Mouse (Mus musculus): ENCODE data around the gene Mgam. TPM values are rescaled to one million over a fixed set of nuclear protein-coding genes. Genes with fewer than 3 reads are reported as not detected.
"Not testable (repeated sequence)": the region's sequence is repeated elsewhere in the genome, so short reads cannot be mapped to it uniquely, and the experiment has no call there.

Mgam gene
- polyA plus RNA-seq, 1 experiment from 2014 or later: 0.09 TPM

DNA sequence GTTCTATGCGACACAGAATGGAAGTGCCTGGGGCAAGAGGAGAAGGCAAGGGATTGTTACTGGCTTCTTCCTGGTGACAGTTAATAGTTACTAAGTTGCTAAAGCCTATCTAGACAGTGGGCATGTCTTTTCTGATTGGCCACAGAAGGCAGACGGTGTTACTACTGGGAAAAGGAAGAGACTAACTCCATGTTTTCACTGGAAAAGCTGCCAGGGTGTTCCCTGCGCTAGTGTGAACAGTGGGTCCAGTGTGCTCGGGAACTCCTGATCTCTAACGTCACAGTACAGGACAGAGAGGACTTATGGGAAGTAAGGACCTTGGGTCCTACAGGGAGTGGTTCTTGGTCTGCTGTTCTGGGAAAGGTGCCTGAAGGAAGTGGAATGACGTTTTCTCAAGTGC is 6.9 kb downstream of the Mgam start:
- H3K4me1 ChIP-seq: no peaks in the 10 kb centered on the region
- WGBS: 71% methylated on average over 6 of the region's 6 CpGs

DNA sequence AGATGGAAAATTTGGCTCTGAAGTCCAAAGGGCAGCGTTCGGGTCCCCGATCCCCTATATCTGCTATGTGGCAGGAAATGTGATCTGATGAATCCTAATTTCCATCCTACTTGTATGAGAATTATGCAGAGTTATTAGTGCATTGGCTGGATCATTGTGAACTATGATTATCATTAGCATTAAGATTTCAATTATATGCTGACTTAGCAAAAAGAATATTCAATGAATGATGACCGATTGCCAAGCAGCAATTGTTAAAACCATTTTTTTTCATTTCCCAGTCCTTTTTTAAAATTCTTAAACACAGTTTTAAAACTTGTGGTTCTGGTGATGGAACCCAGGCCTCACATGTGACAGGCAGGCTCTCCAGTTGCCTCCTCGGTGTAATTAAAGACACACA is 9.1 kb downstream of the Mgam start:
- Histone ChIP-seq H3K27ac (no peak overlapping the region), H3K4me3 (no peak overlapping the region), H3K4me1 (no peaks in the 10 kb centered on the region), H3K9ac (no peak overlapping the region), H3K9me3 (no peaks in the 10 kb centered on the region), H3K27me3 (no peaks in the 10 kb centered on the region), H3K36me3 (no peaks in the 10 kb centered on the region), H3K4me2 (no peak overlapping the region)
- 88% methylated on average over 5 of the region's 5 CpGs for WGBS
- no peak for ATAC-seq (ENCODE audit: insufficient number of reproducible peaks, low FRiP score, low TSS enrichment, low read depth)

More for the DNA sequence above, 6.9 kb downstream of the Mgam start:
- no peak overlapping the region for H3K27ac ChIP-seq
- H3K9me3 ChIP-seq: no peaks in the 10 kb centered on the region
- H3K4me3 ChIP-seq: no peak overlapping the region
- H3K27me3 ChIP-seq: no peaks in the 10 kb centered on the region
- no peak overlapping the region for H3K9ac ChIP-seq
- ATAC-seq (ENCODE audit: insufficient number of reproducible peaks, low FRiP score, low TSS enrichment, low read depth): no peak
- H3K4me2 ChIP-seq: no peak overlapping the region
- no peaks in the 10 kb centered on the region for H3K36me3 ChIP-seq

DNA sequence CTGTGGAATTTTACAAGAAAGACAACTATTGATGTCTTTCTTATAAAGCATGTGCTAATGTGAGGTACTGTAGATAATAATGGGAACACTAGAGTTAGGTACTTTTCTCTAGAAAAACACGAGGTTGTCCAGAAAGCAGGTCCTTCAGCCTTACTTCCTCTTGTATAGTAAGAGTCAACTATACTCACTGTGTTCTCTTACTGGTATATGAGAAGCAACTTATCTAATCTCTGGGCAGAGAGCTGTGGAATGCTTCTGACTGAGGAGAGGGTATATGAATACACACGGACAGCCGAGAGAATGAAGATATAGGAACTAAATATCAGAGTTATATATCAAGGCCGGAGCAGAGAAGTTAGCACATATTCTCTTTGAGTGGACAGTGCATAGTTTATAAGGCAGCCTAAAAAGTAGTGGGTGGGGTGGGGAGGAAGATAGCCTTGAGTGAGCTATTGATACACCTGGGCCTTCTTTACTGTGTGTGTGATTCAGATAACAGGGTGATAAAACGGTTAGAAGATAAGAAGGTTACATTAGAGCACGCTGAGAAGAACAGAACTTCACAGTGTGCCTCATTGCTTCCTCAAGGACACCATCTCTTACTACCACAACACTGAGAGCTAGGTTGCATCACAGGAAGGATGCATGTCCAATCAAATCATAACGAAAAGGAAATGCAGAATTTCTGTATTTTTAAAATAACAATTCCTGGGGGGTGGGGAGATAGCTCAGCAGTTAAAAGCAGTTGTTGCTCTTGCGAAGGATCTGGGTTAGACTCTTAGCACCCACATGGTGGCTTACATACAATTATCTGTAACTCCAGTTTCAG is 12.3 kb downstream of the Mgam start:
- Histone ChIP-seq H3K9ac (no peak overlapping the region), H3K4me2 (no peak overlapping the region), H3K4me3 (no peak overlapping the region), H3K27me3 (no peaks in the 10 kb centered on the region), H3K4me1 (no peaks in the 10 kb centered on the region), H3K27ac (no peak overlapping the region), H3K9me3 (no peaks in the 10 kb centered on the region), H3K36me3 (no peaks in the 10 kb centered on the region)
- ATAC-seq (ENCODE audit: insufficient number of reproducible peaks, low FRiP score, low TSS enrichment, low read depth): no peak
- WGBS: 81% methylated on average over 8 of the region's 8 CpGs

DNA sequence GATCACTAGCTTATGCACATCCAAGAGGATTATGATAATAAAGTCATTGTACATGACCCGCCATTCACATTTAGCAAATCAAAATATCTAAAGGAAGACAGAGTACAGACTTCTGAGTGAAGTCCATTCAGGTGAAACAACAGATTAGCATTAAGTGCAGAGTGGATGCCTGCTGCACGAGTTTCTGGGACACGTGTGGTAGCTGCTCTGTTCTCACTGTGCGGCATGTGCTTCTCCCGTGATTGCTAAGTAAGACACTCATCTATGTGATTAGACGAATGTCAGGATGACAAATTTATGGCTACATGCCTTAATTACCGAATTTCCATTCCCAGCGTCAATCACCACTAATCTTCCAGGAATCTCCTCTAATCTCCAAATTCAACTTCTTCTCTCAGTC is 17.1 kb downstream of the Mgam start:
- H3K27me3 ChIP-seq: no peaks in the 10 kb centered on the region
- ATAC-seq (ENCODE audit: insufficient number of reproducible peaks, low FRiP score, low TSS enrichment, low read depth): no peak
- H3K4me3 ChIP-seq: no peak overlapping the region
- no peak overlapping the region for H3K27ac ChIP-seq
- no peak overlapping the region for H3K4me2 ChIP-seq
- H3K9ac ChIP-seq: no peak overlapping the region
- H3K9me3 ChIP-seq: no peaks in the 10 kb centered on the region
- no peaks in the 10 kb centered on the region for H3K36me3 ChIP-seq
- no peaks in the 10 kb centered on the region for H3K4me1 ChIP-seq
- WGBS: 64% methylated on average over 8 of the region's 8 CpGs

DNA sequence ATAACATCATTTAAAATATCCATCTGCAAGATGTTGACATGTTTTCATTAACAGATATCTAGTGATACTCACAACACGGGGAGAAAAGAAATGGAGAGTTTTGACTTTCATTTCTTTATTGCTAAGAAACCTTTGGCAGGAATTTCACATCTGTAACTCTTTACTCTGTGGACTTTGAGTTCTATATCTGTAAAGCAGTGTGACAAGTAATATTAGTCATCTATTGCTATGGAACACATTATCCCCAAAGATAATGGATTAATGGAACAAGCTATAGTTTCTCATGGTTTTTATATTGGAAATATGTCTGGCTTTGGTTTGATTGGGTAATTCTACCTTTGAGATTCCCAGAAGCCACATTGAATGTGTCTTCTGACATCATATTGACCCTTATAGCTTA is 22.3 kb downstream of the Mgam start:
- 83% methylated on average over 1 of the region's 1 CpGs for whole genome bisulfite sequencing
- ATAC-seq (ENCODE audit: insufficient number of reproducible peaks, low FRiP score, low TSS enrichment, low read depth): no peak

DNA sequence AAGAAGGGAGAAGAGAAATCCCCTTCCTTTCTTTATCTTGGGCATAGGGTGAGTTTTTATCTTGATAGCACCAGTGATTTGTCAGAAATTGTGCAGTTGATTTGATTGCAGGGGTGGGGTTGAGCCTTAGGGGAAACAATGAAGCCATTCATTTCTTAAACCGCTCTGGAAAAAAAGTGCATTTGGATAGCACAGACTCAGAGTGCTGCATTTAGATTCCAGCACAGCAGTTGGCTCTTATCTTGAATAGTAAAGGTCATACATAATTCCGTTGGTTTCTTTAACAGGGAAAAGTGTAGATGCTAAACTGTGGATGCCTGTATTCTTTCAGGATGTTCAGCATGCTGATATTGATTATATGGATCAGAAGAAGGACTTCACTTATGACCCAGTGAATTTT is 32.3 kb downstream of the Mgam start:
- Histone ChIP-seq H3K36me3 (no peaks in the 10 kb centered on the region), H3K9ac (no peak overlapping the region), H3K27ac (no peak overlapping the region), H3K4me1 (no peaks in the 10 kb centered on the region), H3K27me3 (no peaks in the 10 kb centered on the region), H3K9me3 (no peaks in the 10 kb centered on the region), H3K4me3 (no peak overlapping the region), H3K4me2 (no peak overlapping the region)
- WGBS: 60% methylated on average over 2 of the region's 2 CpGs
- ATAC-seq (ENCODE audit: insufficient number of reproducible peaks, low FRiP score, low TSS enrichment, low read depth): no peak

More for the DNA sequence above, 22.3 kb downstream of the Mgam start:
- Histone ChIP-seq H3K4me2 (no peak overlapping the region), H3K9ac (no peak overlapping the region), H3K36me3 (no peaks in the 10 kb centered on the region), H3K27me3 (no peaks in the 10 kb centered on the region), H3K9me3 (no peaks in the 10 kb centered on the region), H3K4me1 (no peaks in the 10 kb centered on the region), H3K4me3 (no peak overlapping the region), H3K27ac (no peak overlapping the region)

DNA sequence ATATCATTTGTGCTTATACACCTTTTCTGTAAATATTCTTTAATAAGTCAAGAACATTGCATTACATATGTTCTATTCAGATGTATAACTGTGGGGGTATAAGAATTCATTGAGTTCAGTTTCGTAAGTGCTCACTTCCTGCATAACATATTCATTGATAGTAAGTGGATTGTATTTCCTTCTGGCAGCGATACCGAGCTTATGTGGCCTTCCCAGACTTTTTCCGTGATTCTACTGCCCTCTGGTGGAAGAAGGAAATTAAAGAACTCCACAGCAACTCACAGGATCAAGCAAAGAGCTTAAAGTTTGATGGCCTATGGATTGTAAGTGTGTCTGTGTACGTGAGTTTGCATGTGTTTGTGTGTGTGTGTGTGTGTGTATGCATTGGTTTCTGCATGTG is 60.5 kb downstream of the Mgam start:
- no peaks in the 10 kb centered on the region for H3K9me3 ChIP-seq
- H3K36me3 ChIP-seq: no peaks in the 10 kb centered on the region
- 9% methylated on average over 5 of the region's 5 CpGs for WGBS
- H3K27ac ChIP-seq: no peak overlapping the region
- H3K9ac ChIP-seq: no peak overlapping the region
- H3K27me3 ChIP-seq: no peaks in the 10 kb centered on the region
- H3K4me1 ChIP-seq: no peaks in the 10 kb centered on the region
- no peak overlapping the region for H3K4me2 ChIP-seq
- H3K4me3 ChIP-seq: no peak overlapping the region
- no peak for ATAC-seq (ENCODE audit: insufficient number of reproducible peaks, low FRiP score, low TSS enrichment, low read depth)

DNA sequence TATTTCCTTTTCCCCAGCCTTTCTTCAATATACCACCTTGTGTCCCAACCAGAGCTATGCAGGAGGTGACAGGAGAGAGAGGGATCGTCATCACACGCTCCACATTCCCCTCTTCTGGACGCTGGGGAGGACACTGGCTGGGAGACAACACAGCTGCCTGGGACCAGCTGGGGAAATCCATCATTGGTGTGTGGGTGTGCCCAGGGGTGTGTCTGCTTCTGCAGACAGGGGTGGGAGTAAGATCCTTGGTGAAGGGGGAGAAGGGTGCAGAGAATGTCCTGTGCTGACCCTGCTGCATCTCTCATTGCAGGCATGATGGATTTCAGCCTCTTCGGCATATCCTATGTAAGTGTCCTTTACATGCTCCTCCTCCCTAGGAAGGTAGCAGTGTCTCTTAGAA is 63.4 kb downstream of the Mgam start:
- WGBS: 35% methylated on average over 4 of the region's 4 CpGs
- not testable (repeated sequence) for H3K27ac ChIP-seq; H3K4me1 ChIP-seq; H3K36me3 ChIP-seq; H3K9ac ChIP-seq; H3K27me3 ChIP-seq; H3K4me2 ChIP-seq; H3K9me3 ChIP-seq; ATAC-seq (ENCODE audit: insufficient number of reproducible peaks, low FRiP score, low TSS enrichment, low read depth); H3K4me3 ChIP-seq

DNA sequence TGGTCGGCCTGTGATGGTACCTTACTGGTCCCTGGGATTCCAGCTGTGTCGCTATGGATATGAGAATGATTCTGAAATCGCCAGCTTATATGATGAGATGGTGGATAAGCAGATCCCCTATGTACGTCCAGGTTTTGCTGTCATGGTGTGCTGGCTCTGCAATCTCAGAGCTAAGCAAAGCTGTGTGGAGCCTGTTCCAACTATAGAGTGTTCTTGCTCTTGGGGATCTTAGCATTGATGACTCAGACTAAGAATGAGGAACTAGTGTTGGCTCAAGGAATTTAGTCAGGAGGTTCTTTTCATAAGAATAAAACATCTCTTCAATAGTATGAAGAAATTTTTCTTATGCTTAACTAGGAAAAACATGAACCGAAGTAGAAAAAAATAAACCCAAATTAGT is 84.9 kb downstream of the Mgam start:
- H3K27ac ChIP-seq; H3K36me3 ChIP-seq; H3K9ac ChIP-seq; ATAC-seq (ENCODE audit: insufficient number of reproducible peaks, low FRiP score, low TSS enrichment, low read depth); H3K27me3 ChIP-seq; H3K4me2 ChIP-seq; H3K4me3 ChIP-seq; H3K9me3 ChIP-seq; H3K4me1 ChIP-seq: not testable (repeated sequence)
- 87% methylated on average over 5 of the region's 5 CpGs for whole genome bisulfite sequencing

DNA sequence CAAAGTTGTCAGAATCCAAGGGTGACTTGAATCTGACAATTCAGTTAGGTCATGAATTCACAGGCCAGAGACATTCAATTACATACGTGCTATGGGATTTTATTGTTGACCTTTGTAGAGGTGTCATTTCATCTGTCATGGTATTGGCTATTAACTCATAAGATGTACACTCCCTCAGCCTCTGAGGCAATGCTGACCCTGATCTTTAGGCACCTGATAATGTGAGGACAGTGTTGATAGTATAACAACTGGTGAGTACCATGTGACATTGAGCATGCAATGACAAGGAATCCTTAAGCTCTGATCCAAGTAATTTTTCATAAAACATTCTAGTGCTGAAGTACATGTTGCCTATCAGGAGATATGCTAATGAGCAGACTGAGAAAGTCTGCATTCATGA is 87.1 kb downstream of the Mgam start:
- no peaks in the 10 kb centered on the region for H3K36me3 ChIP-seq
- H3K27me3 ChIP-seq: no peaks in the 10 kb centered on the region
- no peak overlapping the region for H3K9ac ChIP-seq
- no peak for ATAC-seq (ENCODE audit: insufficient number of reproducible peaks, low FRiP score, low TSS enrichment, low read depth)
- H3K4me3 ChIP-seq: no peak overlapping the region
- 79% methylated on average over 1 of the region's 1 CpGs for WGBS
- H3K9me3 ChIP-seq: no peaks in the 10 kb centered on the region
- no peaks in the 10 kb centered on the region for H3K4me1 ChIP-seq
- no peak overlapping the region for H3K4me2 ChIP-seq
- no peak overlapping the region for H3K27ac ChIP-seq

DNA sequence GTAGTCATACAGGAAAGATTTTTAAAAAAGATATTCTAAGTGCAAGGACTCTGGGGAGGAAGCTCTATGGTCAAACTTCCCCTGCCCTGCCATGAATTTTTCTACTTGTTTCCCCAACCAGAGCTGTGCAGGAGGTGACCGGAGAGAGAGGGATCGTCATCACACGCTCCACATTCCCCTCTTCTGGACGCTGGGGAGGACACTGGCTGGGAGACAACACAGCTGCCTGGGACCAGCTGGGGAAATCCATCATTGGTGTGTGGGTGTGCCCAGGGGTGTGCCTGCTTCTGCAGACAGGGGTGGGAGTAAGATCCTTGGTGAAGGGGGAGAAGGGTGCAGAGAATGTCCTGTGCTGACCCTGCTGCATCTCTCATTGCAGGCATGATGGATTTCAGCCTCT is 99.9 kb downstream of the Mgam start:
- not testable (repeated sequence) for H3K4me2 ChIP-seq; H3K36me3 ChIP-seq; H3K9ac ChIP-seq; H3K27me3 ChIP-seq; H3K27ac ChIP-seq; H3K4me3 ChIP-seq; H3K4me1 ChIP-seq; ATAC-seq (ENCODE audit: insufficient number of reproducible peaks, low FRiP score, low TSS enrichment, low read depth); H3K9me3 ChIP-seq
- WGBS: 69% methylated on average over 4 of the region's 4 CpGs

DNA sequence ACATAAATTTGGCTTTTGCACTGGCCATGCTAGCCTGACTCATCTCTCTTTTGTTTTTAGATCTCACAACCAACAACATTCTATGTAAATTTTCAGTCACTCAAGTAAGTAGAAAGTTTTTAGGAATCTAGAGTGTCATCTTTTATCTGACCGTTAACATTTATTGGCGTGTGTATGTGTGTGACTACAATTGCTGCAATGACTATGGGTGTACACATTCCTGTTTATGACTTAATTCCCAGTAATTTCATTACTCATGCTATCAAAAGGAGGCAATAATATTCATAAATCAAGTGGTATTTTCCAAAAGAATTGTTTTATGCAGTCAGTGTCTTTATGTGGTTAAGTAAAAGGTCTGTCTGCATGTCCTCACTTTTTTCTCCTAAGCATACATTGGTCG is 110.9 kb downstream of the Mgam start:
- 93% methylated on average over 3 of the region's 3 CpGs for WGBS
- Histone ChIP-seq H3K9me3 (no peaks in the 10 kb centered on the region), H3K4me1 (no peaks in the 10 kb centered on the region), H3K27ac (no peak overlapping the region), H3K9ac (no peak overlapping the region), H3K4me2 (no peak overlapping the region), H3K36me3 (no peaks in the 10 kb centered on the region), H3K27me3 (no peaks in the 10 kb centered on the region), H3K4me3 (no peak overlapping the region)
- no peak for ATAC-seq (ENCODE audit: insufficient number of reproducible peaks, low FRiP score, low TSS enrichment, low read depth)

DNA sequence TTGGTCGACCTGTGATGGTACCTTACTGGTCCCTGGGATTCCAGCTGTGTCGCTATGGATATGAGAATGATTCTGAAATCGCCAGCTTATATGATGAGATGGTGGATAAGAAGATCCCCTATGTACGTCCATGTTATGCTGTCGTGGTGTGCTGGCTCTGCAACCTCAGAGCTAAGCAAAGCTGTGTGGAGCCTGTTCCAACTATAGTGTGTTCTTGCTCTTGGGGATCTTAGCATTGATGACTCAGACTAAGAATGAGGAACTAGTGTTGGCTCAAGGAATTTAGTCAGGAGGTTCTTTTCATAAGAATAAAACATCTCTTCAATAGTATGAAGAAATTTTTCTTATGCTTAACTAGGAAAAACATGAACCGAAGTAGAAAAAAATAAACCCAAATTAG is 120.4 kb downstream of the Mgam start:
- not testable (repeated sequence) for H3K36me3 ChIP-seq; H3K9me3 ChIP-seq; H3K27me3 ChIP-seq; H3K4me1 ChIP-seq; H3K4me3 ChIP-seq; H3K9ac ChIP-seq; H3K4me2 ChIP-seq; H3K27ac ChIP-seq; ATAC-seq (ENCODE audit: insufficient number of reproducible peaks, low FRiP score, low TSS enrichment, low read depth)
- 77% methylated on average over 6 of the region's 6 CpGs for WGBS

Measured in limb, embryonic 15.5 days (tissue).